Mouse (Mus musculus) brain, embryonic 14.5 days (tissue): ENCODE data around the gene Pdcd6ip.
A peak's percentile ranks its signal among the peaks of the same experiment; 100 is the strongest.

Experiments used
- CTCF ChIP-seq: fragments of 200-500 bp; IDR thresholded peaks from 2 replicates; pipeline ENCODE4 v1.5.1; 2012; ENCODE audit warnings: inconsistent platforms, mild to moderate bottlenecking, moderate library complexity, borderline replicate concordance; ENCODE audit not compliant: insufficient read depth, insufficient read length; ENCODE audit errors: extremely low read depth
- POLR2A ChIP-seq: fragments of 200-500 bp; IDR thresholded peaks from 2 replicates; pipeline ENCODE4 v1.6.1; 2012; ENCODE audit warnings: mild to moderate bottlenecking, inconsistent platforms, borderline replicate concordance; ENCODE audit not compliant: poor library complexity, insufficient read depth, insufficient read length, severe bottlenecking; ENCODE audit errors: extremely low read depth

GRCm38 (mm10) chr9:113742361-113742794, 34.3 kb upstream of the Pdcd6ip start:
- TF ChIP-seq CTCF (peak; percentile 20; the same call in 1 of the 2 replicates), POLR2A (no peak)
